22 mouse cellular contexts compared by ENCODE assay signal in genomic region chr6:21787757-21788156, GRCm38 (mm10).
DNase-seq lines count a peak whose midpoint lies in the region; ATAC-seq and TF ChIP-seq lines count a peak whose summit lies in the region.
"Had no signal": no experiment of that assay in that cellular context is flagged by ENCODE, and none has a peak within 500 bp of the region (broad histone marks: within the 10 kb centered on the region; RNA-seq: fewer than 3 reads in every experiment).

No protein-coding gene starts in this region.

- H3K9me3 ChIP-seq in forebrain, embryonic 10.5 days: no peaks in the 10 kb centered on the region
- H3K9me3 ChIP-seq in forebrain, postnatal 0 days (ENCODE audit: low read length): no peaks in the 10 kb centered on the region
- H3K9me3 ChIP-seq in neural tube, embryonic 13.5 days: no peaks in the 10 kb centered on the region
- H3K9me3 ChIP-seq in liver, embryonic 14.5 days (ENCODE audit: control insufficient read depth, low read length): no peaks in the 10 kb centered on the region
- H3K9me3 ChIP-seq in midbrain, embryonic 15.5 days: no peaks in the 10 kb centered on the region
- H3K9me3 ChIP-seq: heart, embryonic 15.5 days had no signal

- no peak overlapping the region for H3K27ac ChIP-seq in forebrain, embryonic 10.5 days
- no peak overlapping the region for H3K27ac ChIP-seq in forebrain, postnatal 0 days (ENCODE audit: low read depth, low read length)
- H3K27ac ChIP-seq in neural tube, embryonic 13.5 days (replicated peaks): no peak overlapping the region
- peak overlapping the region; percentile 14; the same call in 1 of the 2 replicates for H3K27ac ChIP-seq in liver, embryonic 14.5 days
- no peak overlapping the region for H3K27ac ChIP-seq in midbrain, embryonic 15.5 days
- H3K27ac ChIP-seq: heart, embryonic 15.5 days had no signal

- H3K27me3 ChIP-seq in forebrain, embryonic 10.5 days (ENCODE audit: poor library complexity, severe bottlenecking): peaks cover 54% of the 10 kb centered on the region
- H3K27me3 ChIP-seq in forebrain, postnatal 0 days (ENCODE audit: insufficient read depth, low read length): no peaks in the 10 kb centered on the region
- H3K27me3 ChIP-seq in neural tube, embryonic 13.5 days: no peaks in the 10 kb centered on the region
- H3K27me3 ChIP-seq in liver, embryonic 14.5 days (ENCODE audit: control insufficient read depth, insufficient read depth, low read length): no peaks in the 10 kb centered on the region
- no peaks in the 10 kb centered on the region for H3K27me3 ChIP-seq in midbrain, embryonic 15.5 days (replicated peaks)
- H3K27me3 ChIP-seq: heart, embryonic 15.5 days had no signal

- H3K4me3 ChIP-seq in forebrain, embryonic 10.5 days: no peak overlapping the region
- no peak overlapping the region for H3K4me3 ChIP-seq in forebrain, postnatal 0 days (ENCODE audit: low read depth, low read length)
- H3K4me3 ChIP-seq in neural tube, embryonic 13.5 days: no peak overlapping the region
- no peak overlapping the region for H3K4me3 ChIP-seq in liver, embryonic 14.5 days (ENCODE audit: insufficient read depth in 1 of 2, low read depth in 2 of 2, low read length in 2 of 2)
- no peak overlapping the region for H3K4me3 ChIP-seq in midbrain, embryonic 15.5 days
- H3K4me3 ChIP-seq: heart, embryonic 15.5 days; myocyte had no signal

- H3K4me1 ChIP-seq in forebrain, embryonic 10.5 days: peaks cover 11% of the 10 kb centered on the region
- no peaks in the 10 kb centered on the region for H3K4me1 ChIP-seq in forebrain, postnatal 0 days (ENCODE audit: insufficient read depth)
- H3K4me1 ChIP-seq in neural tube, embryonic 13.5 days (replicated peaks): no peaks in the 10 kb centered on the region; the same call in 1 of the 2 replicates
- peaks cover 49% of the 10 kb centered on the region in 2 experiments for H3K4me1 ChIP-seq in liver, embryonic 14.5 days (replicated peaks; ENCODE audit: control insufficient read depth in 2 of 2, insufficient read depth in 2 of 2, low read length in 1 of 2)
- H3K4me1 ChIP-seq in midbrain, embryonic 15.5 days: peaks cover 2% of the 10 kb centered on the region; the same call in 1 of the 2 replicates
- H3K4me1 ChIP-seq: heart, embryonic 15.5 days had no signal

- no peak for TF ChIP-seq CTCF in forebrain, postnatal 0 days (IDR thresholded peaks at IDR 0.05; ENCODE audit: low read depth)
- TF ChIP-seq CTCF in liver, embryonic 14.5 days (IDR thresholded peaks at IDR 0.05; ENCODE audit: low read depth): no peak

- peaks cover 3% of the 10 kb centered on the region; the same call in 1 of the 2 replicates for H3K36me3 ChIP-seq in forebrain, embryonic 10.5 days (replicated peaks)
- H3K36me3 ChIP-seq in forebrain, postnatal 0 days (ENCODE audit: insufficient read depth): no peaks in the 10 kb centered on the region
- no peaks in the 10 kb centered on the region; the same call in 1 of the 2 replicates for H3K36me3 ChIP-seq in neural tube, embryonic 13.5 days
- H3K36me3 ChIP-seq in liver, embryonic 14.5 days (replicated peaks; ENCODE audit: control insufficient read depth, insufficient read depth, low read depth): no peaks in the 10 kb centered on the region
- no peaks in the 10 kb centered on the region for H3K36me3 ChIP-seq in midbrain, embryonic 15.5 days (replicated peaks)
- H3K36me3 ChIP-seq: heart, embryonic 15.5 days had no signal

- no peak for ATAC-seq in forebrain, postnatal 0 days
- ATAC-seq in neural tube, embryonic 13.5 days (ENCODE audit: low read depth): peak; percentile 36; the same call in 1 of the 2 replicates
- ATAC-seq in liver, embryonic 14.5 days (ENCODE audit: insufficient read depth): peak; percentile 71
- ATAC-seq in midbrain, embryonic 15.5 days (replicated peaks): peak; percentile 51
- ATAC-seq: forebrain, embryonic 14.5 days; hindbrain, embryonic 16.5 days had no signal

- TF ChIP-seq EP300 in liver, embryonic 14.5 days (IDR thresholded peaks at IDR 0.05; ENCODE audit: low read depth): no peak

- H3K9ac ChIP-seq in forebrain, postnatal 0 days: no peak overlapping the region
- H3K9ac ChIP-seq in neural tube, embryonic 13.5 days: no peak overlapping the region
- no peak overlapping the region for H3K9ac ChIP-seq in liver, embryonic 14.5 days (replicated peaks)
- H3K9ac ChIP-seq in midbrain, embryonic 15.5 days: no peak overlapping the region
- H3K9ac ChIP-seq: heart, embryonic 15.5 days had no signal

- no peak overlapping the region for H3K4me2 ChIP-seq in forebrain, postnatal 0 days (ENCODE audit: low read depth)
- H3K4me2 ChIP-seq in neural tube, embryonic 13.5 days: no peak overlapping the region
- H3K4me2 ChIP-seq in liver, embryonic 14.5 days (ENCODE audit: low read depth): peak overlapping the region; percentile 53
- no peak overlapping the region for H3K4me2 ChIP-seq in midbrain, embryonic 15.5 days
- H3K4me2 ChIP-seq: heart, embryonic 15.5 days had no signal

- DNase-seq in forebrain, embryonic 10.5 days (ENCODE audit: extremely low spot score, low spot score): peak; percentile 15
- DNase-seq in forebrain, postnatal 0 days: no peak
- DNase-seq in neural tube, embryonic 10.5 days (ENCODE audit: extremely low spot score, low spot score): no peak
- DNase-seq in liver, embryonic 14.5 days (ENCODE audit: low read depth in 3 of 3, low spot score in 3 of 3): no peak
- DNase-seq in spleen, postnatal 36 days (ENCODE audit: low spot score in 2 of 2): no peak
- DNase-seq in kidney, adult 11 months: no peak
- DNase-seq: adrenal gland, postnatal 36 days; cerebellum, adult 11-12 months; cerebellum, postnatal 25 days; gastrocnemius, postnatal 36 days; heart, postnatal 4 days; kidney, adult 8-10 months; kidney, postnatal 25 days; right cerebral cortex, postnatal 14 days; spleen, adult 18-20 months; thymus, postnatal 14 days had no signal

- WGBS in forebrain, embryonic 10.5 days: 53% methylated on average over 11 of the region's 11 CpGs
- WGBS in forebrain, postnatal 0 days: 37% methylated on average over 11 of the region's 11 CpGs
- WGBS in neural tube, embryonic 13.5 days: 49% methylated on average over 11 of the region's 11 CpGs
- WGBS in liver, embryonic 14.5 days (ENCODE audit: insufficient replicate concordance): 35% methylated on average over 11 of the region's 11 CpGs
- WGBS in midbrain, embryonic 15.5 days: 56% methylated on average over 11 of the region's 11 CpGs
